Mouse (Mus musculus): ENCODE results near the gene Cpsf4l. TPM values are rescaled to one million over a fixed set of nuclear protein-coding genes. Genes with fewer than 3 reads are reported as not detected.

Gene Cpsf4l
- total and polyA plus RNA-seq, 2 experiments: 3.0 to 9.9 TPM

- TF ChIP-seq POLR2A (IDR thresholded peaks at IDR 0.05; ENCODE audit: extremely low read depth, insufficient read depth, low read length): no peak
- TF ChIP-seq CTCF (IDR thresholded peaks at IDR 0.05; ENCODE audit: low read depth, low read length): no peak
- Histone ChIP-seq H3K27me3 (ENCODE audit: control insufficient read depth, insufficient read depth, low read length) (no peaks in the 10 kb centered on the region), H3K4me1 (ENCODE audit: control insufficient read depth, insufficient read depth, low read length) (peaks cover 7% of the 10 kb centered on the region; the same call in 1 of the 2 replicates), H3K4me3 (ENCODE audit: insufficient read depth, low read depth, low read length) (no peak overlapping the region), H3K27ac (replicated peaks; ENCODE audit: insufficient read depth, low read depth, low read length) (no peak overlapping the region), H3K9ac (ENCODE audit: low read depth, low read length) (no peak overlapping the region), H3K79me2 (ENCODE audit: control insufficient read depth, insufficient read depth, low read length) (no peaks in the 10 kb centered on the region), H3K36me3 (ENCODE audit: control insufficient read depth, insufficient read depth, low read length) (peaks cover 26% of the 10 kb centered on the region)
- WGBS: 93% methylated on average over 6 of the region's 6 CpGs
- DNase-seq (ENCODE audit: extremely low read depth, low read depth, low spot score): no peak
These were observed 57.3 kb downstream of the Cpsf4l start for GRCm38 (mm10) chr11:113652516-113652915.

GRCm38 (mm10) chr11:113651907-113652273 is 57.9 kb downstream of the Cpsf4l start:
- Histone ChIP-seq H3K4me1 (ENCODE audit: control insufficient read depth, insufficient read depth, low read length) (peaks cover 7% of the 10 kb centered on the region; the same call in 1 of the 2 replicates), H3K9ac (ENCODE audit: low read depth, low read length) (no peak overlapping the region), H3K4me3 (ENCODE audit: insufficient read depth, low read depth, low read length) (no peak overlapping the region), H3K79me2 (ENCODE audit: control insufficient read depth, insufficient read depth, low read length) (no peaks in the 10 kb centered on the region), H3K27ac (replicated peaks; ENCODE audit: insufficient read depth, low read depth, low read length) (no peak overlapping the region), H3K27me3 (ENCODE audit: control insufficient read depth, insufficient read depth, low read length) (no peaks in the 10 kb centered on the region), H3K36me3 (ENCODE audit: control insufficient read depth, insufficient read depth, low read length) (peaks cover 22% of the 10 kb centered on the region; the same call in 1 of the 2 replicates)
- 72% methylated on average over 8 of the region's 8 CpGs for WGBS
- TF ChIP-seq POLR2A (IDR thresholded peaks at IDR 0.05; ENCODE audit: extremely low read depth, insufficient read depth, low read length) (no peak), CTCF (IDR thresholded peaks at IDR 0.05; ENCODE audit: low read depth, low read length) (peak; percentile 24; the same call in 1 of the 2 replicates)
- DNase-seq (ENCODE audit: extremely low read depth, low read depth, low spot score): no peak

- H3K4me3 ChIP-seq (ENCODE audit: insufficient read depth, low read depth, low read length): no peak overlapping the region
- peaks cover 22% of the 10 kb centered on the region; the same call in 1 of the 2 replicates for H3K36me3 ChIP-seq (ENCODE audit: control insufficient read depth, insufficient read depth, low read length)
- no peaks in the 10 kb centered on the region for H3K27me3 ChIP-seq (ENCODE audit: control insufficient read depth, insufficient read depth, low read length)
- TF ChIP-seq CTCF (IDR thresholded peaks at IDR 0.05; ENCODE audit: low read depth, low read length): no peak
- TF ChIP-seq POLR2A (IDR thresholded peaks at IDR 0.05; ENCODE audit: extremely low read depth, insufficient read depth, low read length): no peak
- H3K79me2 ChIP-seq (ENCODE audit: control insufficient read depth, insufficient read depth, low read length): no peaks in the 10 kb centered on the region
- H3K27ac ChIP-seq (replicated peaks; ENCODE audit: insufficient read depth, low read depth, low read length): no peak overlapping the region
- 78% methylated on average over 22 of the region's 22 CpGs for WGBS
- H3K4me1 ChIP-seq (ENCODE audit: control insufficient read depth, insufficient read depth, low read length): peaks cover 7% of the 10 kb centered on the region; the same call in 1 of the 2 replicates
- DNase-seq (ENCODE audit: extremely low read depth, low read depth, low spot score): no peak
- H3K9ac ChIP-seq (ENCODE audit: low read depth, low read length): no peak overlapping the region
These were observed 58.5 kb downstream of the Cpsf4l start for GRCm38 (mm10) chr11:113651206-113651906.

GRCm38 (mm10) chr11:113649353-113650210 is 60.2 kb downstream of the Cpsf4l start, which contains the start of gene Slc39a11:
Gene Slc39a11, minus strand, starts transcription at chr11:113650079.
- no peaks in the 10 kb centered on the region for H3K79me2 ChIP-seq (ENCODE audit: control insufficient read depth, insufficient read depth, low read length)
- peak within 1 kb of the TSS; percentile 72 for H3K27ac ChIP-seq (replicated peaks; ENCODE audit: insufficient read depth, low read depth, low read length)
- DNase-seq (ENCODE audit: extremely low read depth, low read depth, low spot score): peak; percentile 45
- TF ChIP-seq CTCF (IDR thresholded peaks at IDR 0.05; ENCODE audit: low read depth, low read length): no peak
- 0 out of 2 replicates have a peak, but pooled peaks have one; percentile 56 for TF ChIP-seq POLR2A (IDR thresholded peaks at IDR 0.05; ENCODE audit: extremely low read depth, insufficient read depth, low read length)
- WGBS: under 1% methylated on average over 87 of the region's 91 CpGs
- H3K36me3 ChIP-seq (ENCODE audit: control insufficient read depth, insufficient read depth, low read length): peaks cover 11% of the 10 kb centered on the region; the same call in 1 of the 2 replicates
- H3K9ac ChIP-seq (ENCODE audit: low read depth, low read length): peak within 1 kb of the TSS; percentile 92
- peak within 1 kb of the TSS; percentile 85 for H3K4me3 ChIP-seq (ENCODE audit: insufficient read depth, low read depth, low read length)
- peaks cover 7% of the 10 kb centered on the region; the same call in 1 of the 2 replicates for H3K4me1 ChIP-seq (ENCODE audit: control insufficient read depth, insufficient read depth, low read length)
- no peaks in the 10 kb centered on the region for H3K27me3 ChIP-seq (ENCODE audit: control insufficient read depth, insufficient read depth, low read length)

GRCm38 (mm10) chr11:113648690-113649352 is 61.0 kb downstream of the Cpsf4l start, which contains the start of gene Cog1:
Gene Cog1, plus strand, starts transcription at chr11:113649169.
- Histone ChIP-seq H3K4me1 (ENCODE audit: control insufficient read depth, insufficient read depth, low read length) (peaks cover 7% of the 10 kb centered on the region; the same call in 1 of the 2 replicates), H3K27ac (replicated peaks; ENCODE audit: insufficient read depth, low read depth, low read length) (peak within 1 kb of the TSS; percentile 72), H3K27me3 (ENCODE audit: control insufficient read depth, insufficient read depth, low read length) (no peaks in the 10 kb centered on the region), H3K4me3 (ENCODE audit: insufficient read depth, low read depth, low read length) (peak within 1 kb of the TSS; percentile 85), H3K79me2 (ENCODE audit: control insufficient read depth, insufficient read depth, low read length) (no peaks in the 10 kb centered on the region), H3K36me3 (ENCODE audit: control insufficient read depth, insufficient read depth, low read length) (0 out of 2 replicates have a peak, but pooled peaks cover 4% of the 10 kb centered on the region), H3K9ac (ENCODE audit: low read depth, low read length) (peak within 1 kb of the TSS; percentile 92)
- TF ChIP-seq CTCF (IDR thresholded peaks at IDR 0.05; ENCODE audit: low read depth, low read length) (no peak), POLR2A (IDR thresholded peaks at IDR 0.05; ENCODE audit: extremely low read depth, insufficient read depth, low read length) (no peak)
- DNase-seq (ENCODE audit: extremely low read depth, low read depth, low spot score): peak; percentile 13
- WGBS: 47% methylated on average over 26 of the region's 26 CpGs

Other genes with a start within 250 kb of the Cpsf4l start
- gene Sstr2, start 90.7 kb downstream of the Cpsf4l start, total RNA-seq (2014; rRNA removed): 0.07 TPM in 1 of 2 replicates, not detected in the other
- 0.17 TPM in 1 of 2 replicates, not detected in the other for gene Sstr2, start 90.7 kb downstream of the Cpsf4l start, polyA plus RNA-seq (2012; rRNA removed)
- 6.0 and 8.3 TPM in 2 replicates for gene Cog1, start 60.8 kb downstream of the Cpsf4l start, total RNA-seq (2014; rRNA removed)
- gene Cog1, start 60.8 kb downstream of the Cpsf4l start, polyA plus RNA-seq (2012; rRNA removed): 14.6 and 17.7 TPM in 2 replicates
- gene Slc39a11, start 59.9 kb downstream of the Cpsf4l start, total RNA-seq (2014; rRNA removed): 18.8 and 21.5 TPM in 2 replicates
- gene Slc39a11, start 59.9 kb downstream of the Cpsf4l start, polyA plus RNA-seq (2012; rRNA removed): 22.8 and 27.2 TPM in 2 replicates
- 4.5 and 5.6 TPM in 2 replicates for gene Fam104a, start 25.9 kb downstream of the Cpsf4l start, total RNA-seq (2014; rRNA removed)
- gene Fam104a, start 25.9 kb downstream of the Cpsf4l start, polyA plus RNA-seq (2012; rRNA removed): 15.2 and 16.4 TPM in 2 replicates
- gene D11Wsu47e, start 25.6 kb downstream of the Cpsf4l start, total RNA-seq (2014; rRNA removed): 4.1 and 5.0 TPM in 2 replicates
- gene D11Wsu47e, start 25.6 kb downstream of the Cpsf4l start, polyA plus RNA-seq (2012; rRNA removed): 3.3 and 4.5 TPM in 2 replicates
- gene Cdc42ep4, start 41.9 kb upstream of the Cpsf4l start, total RNA-seq (2014; rRNA removed): 25.2 and 36.7 TPM in 2 replicates
- gene Cdc42ep4, start 41.9 kb upstream of the Cpsf4l start, polyA plus RNA-seq (2012; rRNA removed): 32.7 and 32.9 TPM in 2 replicates